Comparison of ENCODE assay signal across 37 mouse cellular contexts in the genomic region with DNA sequence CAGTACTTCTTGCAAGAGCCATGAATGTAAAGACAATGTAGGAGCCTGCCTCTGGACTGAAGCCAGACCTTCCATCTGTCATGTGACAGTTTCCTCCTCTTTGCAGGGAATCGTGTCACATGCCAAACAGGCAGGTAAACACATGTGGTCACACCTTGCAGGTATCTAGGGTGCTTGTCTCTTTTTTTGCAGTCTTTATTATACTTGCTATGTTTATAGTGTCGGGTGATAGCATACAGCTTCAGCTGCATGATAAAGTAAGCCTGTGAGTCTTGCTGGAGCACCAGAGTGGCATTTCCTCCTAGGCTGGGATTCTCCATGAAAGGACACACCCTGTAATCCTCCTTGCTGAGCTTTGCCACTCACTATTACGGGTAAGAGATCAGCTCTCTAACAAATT. TPM values are rescaled to one million over a fixed set of nuclear protein-coding genes. Genes with fewer than 3 reads are reported as not detected.
"Had no signal": no experiment of that assay in that cellular context is flagged by ENCODE, and none has a peak within 500 bp of the region (broad histone marks: within the 10 kb centered on the region; RNA-seq: fewer than 3 reads in every experiment).

No protein-coding gene starts in this region.

- DNase-seq: left cerebral cortex, postnatal 4 days; liver; liver, embryonic 13.5 days; liver, postnatal 0 days; lung, adult 18-20 months; lung, adult 2 months; lung, embryonic 14.5 days; lung, postnatal 10 days; lung, postnatal 14 days; lung, postnatal 36 days; lung, postnatal 4 days had no signal

- H3K4me1 ChIP-seq: limb, embryonic 10.5 days; limb, embryonic 12.5 days; limb, embryonic 13.5 days; limb, embryonic 15.5 days; liver, embryonic 12.5 days; liver, embryonic 13.5 days; liver, embryonic 15.5 days; lung, embryonic 15.5 days; midbrain, embryonic 10.5 days; midbrain, embryonic 12.5 days; midbrain, embryonic 13.5 days; midbrain, embryonic 15.5 days had no signal

- H3K4me2 ChIP-seq: limb, embryonic 12.5 days; limb, embryonic 13.5 days; limb, embryonic 15.5 days; liver, embryonic 11.5 days; liver, embryonic 12.5 days; liver, embryonic 13.5 days; liver, embryonic 15.5 days; lung, embryonic 14.5 days; lung, embryonic 15.5 days; midbrain, embryonic 11.5 days; midbrain, embryonic 12.5 days; midbrain, embryonic 13.5 days; midbrain, embryonic 15.5 days had no signal

- H3K9ac ChIP-seq: limb, embryonic 12.5 days; limb, embryonic 13.5 days; limb, embryonic 15.5 days; liver, embryonic 12.5 days; liver, embryonic 13.5 days; liver, embryonic 14.5 days; liver, embryonic 15.5 days; liver, postnatal 0 days; lung, embryonic 14.5 days; lung, embryonic 15.5 days; midbrain, embryonic 12.5 days; midbrain, embryonic 13.5 days; midbrain, embryonic 15.5 days had no signal

- H3K9me3 ChIP-seq: limb, embryonic 10.5 days; limb, embryonic 12.5 days; limb, embryonic 13.5 days; limb, embryonic 15.5 days; liver, embryonic 12.5 days; liver, embryonic 13.5 days; liver, embryonic 15.5 days; lung, embryonic 15.5 days; megakaryocyte, embryonic 14.5 days; midbrain, embryonic 10.5 days; midbrain, embryonic 12.5 days; midbrain, embryonic 13.5 days; midbrain, embryonic 15.5 days had no signal

- H3K36me3 ChIP-seq: midbrain, embryonic 15.5 days had no signal

- ATAC-seq: liver, embryonic 12.5 days; liver, postnatal 0 days; lung, postnatal 0 days; midbrain, embryonic 13.5 days; midbrain, embryonic 15.5 days; midbrain, embryonic 16.5 days had no signal

- H3K27me3 ChIP-seq: limb, embryonic 12.5 days; limb, embryonic 13.5 days; limb, embryonic 15.5 days; liver, embryonic 12.5 days; liver, embryonic 13.5 days; liver, embryonic 15.5 days; lung, embryonic 15.5 days; megakaryocyte, embryonic 14.5 days; midbrain, embryonic 12.5 days; midbrain, embryonic 13.5 days; midbrain, embryonic 15.5 days had no signal

- H3K27ac ChIP-seq: limb, embryonic 10.5 days; limb, embryonic 12.5 days; limb, embryonic 13.5 days; limb, embryonic 15.5 days; liver, embryonic 12.5 days; liver, embryonic 13.5 days; liver, embryonic 14.5 days; liver, embryonic 15.5 days; lung, embryonic 15.5 days; midbrain, embryonic 10.5 days; midbrain, embryonic 12.5 days; midbrain, embryonic 13.5 days; midbrain, embryonic 15.5 days had no signal

- H3K4me3 ChIP-seq: limb, embryonic 10.5 days; limb, embryonic 12.5 days; limb, embryonic 13.5 days; limb, embryonic 15.5 days; liver, embryonic 12.5 days; liver, embryonic 13.5 days; liver, embryonic 15.5 days; lung, embryonic 15.5 days; megakaryocyte, embryonic 14.5 days; midbrain, embryonic 10.5 days; midbrain, embryonic 12.5 days; midbrain, embryonic 13.5 days; midbrain, embryonic 15.5 days; myocyte had no signal

RNA-seq across cellular contexts. Expression of a gene that starts 46.6 kb away (rescaled TPM):
- total RNA-seq: liver, adult 2 months; megakaryocyte progenitor cell, adult 5-6 weeks; megakaryocyte, adult 5-6 weeks; megakaryocyte-erythroid progenitor cell, adult 5-6 weeks; monocyte, adult 5-6 weeks had no signal
- polyA plus RNA-seq: limb, embryonic 10.5 days; liver, adult 2 months; liver, embryonic 11.5 days; liver, embryonic 12.5 days; liver, embryonic 13.5 days; liver, embryonic 14.5 days; liver, embryonic 15.5 days; liver, embryonic 16.5 days; liver, postnatal 0 days; lung, embryonic 14.5 days; lung, embryonic 15.5 days; lung, postnatal 0 days; macrophage; neural tube, embryonic 11.5 days had no signal
